Mouse (Mus musculus) thymus, adult 2 months (tissue): ENCODE data around the gene Chn2.

Experiments
- CTCF ChIP-seq: fragments of 200-500 bp; IDR thresholded peaks from 2 replicates; pipeline ENCODE4 v1.5.1; 2012; ENCODE audit warnings: mild to moderate bottlenecking, control low read depth, low read length, moderate library complexity, borderline replicate concordance; ENCODE audit not compliant: control insufficient read depth, poor library complexity, insufficient read depth; ENCODE audit errors: extremely low read depth
- POLR2A ChIP-seq: fragments of 200-500 bp; IDR thresholded peaks from 2 replicates; pipeline ENCODE4 v1.6.1; 2012; ENCODE audit warnings: mild to moderate bottlenecking, low read length, control low read depth, moderate library complexity; ENCODE audit not compliant: control insufficient read depth, poor library complexity, insufficient read depth; ENCODE audit errors: extremely low read depth

DNA sequence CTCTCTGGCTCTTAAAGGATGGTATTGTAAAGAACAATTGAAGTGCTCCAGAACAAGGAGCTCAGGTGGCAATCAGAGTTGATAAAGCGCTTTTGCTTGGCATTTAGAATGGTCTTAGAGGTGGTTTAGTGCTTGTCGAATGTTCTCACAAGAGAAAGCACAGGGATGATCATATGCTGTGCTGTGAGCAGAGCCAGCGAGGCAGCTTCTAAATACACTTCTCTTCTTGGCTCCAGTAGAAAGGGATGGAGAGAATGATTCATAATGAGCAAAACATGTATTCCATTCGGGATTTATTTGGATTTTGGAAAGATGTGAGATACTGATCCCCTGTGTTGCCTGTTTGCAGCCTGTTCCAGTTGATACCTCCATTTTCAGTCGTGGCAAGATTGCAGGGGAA, 28.0 kb downstream of the Chn2 start:
- TF ChIP-seq POLR2A (no peak), CTCF (no peak)
